Mouse (Mus musculus) left cerebral cortex, adult 2 months (tissue): ENCODE measurements around the gene Gm10160. TPM values are rescaled to one million over a fixed set of nuclear protein-coding genes. Genes with fewer than 3 reads are reported as not detected.

Experiments
- DNase-seq, 2 experiments: peaks; one replicate each; pipeline ENCODE4 v3.0.0; 2021 to 2022; ENCODE audit warnings: low spot score in 2 of 2, mixed read lengths in 1 of 2; ENCODE audit errors: extremely low spot score in 1 of 2
- H3K27ac ChIP-seq: fragments of 200-600 bp; 2 replicates; pipeline ENCODE4 v1.8.1; 2022
- H3K4me3 ChIP-seq: fragments of 200-600 bp; 2 replicates; pipeline ENCODE4 v1.8.1; 2022
- CTCF ChIP-seq: fragments of 200-600 bp; IDR thresholded peaks from 2 replicates; pipeline ENCODE4 v1.8.1; 2022; ENCODE audit warnings: antibody characterized with exemption, mild to moderate bottlenecking, moderate library complexity
- intact Hi-C: fragments of 180-260 bp; cut with DNase I; formaldehyde crosslinking; loops from one replicate; pipeline ENCODE4 v1.15.1; 2025
- total RNA-seq, 2 experiments: library from RNA; stranded (reverse); gene quantifications; 2 replicates each; pipeline ENCODE4 v1.2.3; 2021

Gm10160 gene
- total RNA-seq, 2 experiments from 2014 or later = not detected

DNA sequence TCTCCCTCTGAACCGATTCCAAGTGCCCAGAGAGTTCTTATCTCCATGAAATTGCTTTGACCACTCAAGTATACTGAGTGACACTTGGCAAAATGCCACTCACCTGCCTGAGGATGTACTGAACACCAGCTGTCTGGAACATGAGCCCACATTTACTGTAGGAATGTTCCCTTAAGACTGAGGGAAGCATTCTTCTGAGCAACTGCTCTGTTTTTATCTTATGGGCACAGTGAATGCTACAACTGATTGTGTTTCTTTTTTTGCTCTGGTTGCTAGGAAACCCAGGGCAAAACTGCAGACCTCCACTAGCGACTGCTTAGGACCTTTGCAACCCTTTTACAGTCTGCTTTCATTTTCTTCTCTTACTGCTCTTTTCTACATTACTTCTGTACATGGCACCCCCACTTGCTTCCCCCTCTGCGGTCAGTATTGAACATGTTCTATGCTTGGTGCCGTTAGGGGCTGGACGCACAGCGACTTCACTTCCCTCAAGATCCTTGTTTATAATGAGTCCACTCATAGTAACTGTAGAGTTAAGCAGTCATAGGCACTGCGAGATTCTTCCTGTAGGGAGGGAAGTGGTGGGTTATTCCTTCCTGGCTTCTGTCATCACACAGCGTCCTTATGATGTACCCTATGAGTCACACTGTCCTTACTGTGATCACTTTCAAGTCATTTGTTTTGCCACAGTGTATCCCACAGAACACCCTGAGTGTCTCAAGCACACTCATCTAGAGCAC lies 856 bp downstream of the Gm10160 start:
- Histone ChIP-seq H3K27ac (peak overlapping the region; percentile 33; the same call in 1 of the 2 replicates), H3K4me3 (no peak overlapping the region)
- no peak for TF ChIP-seq CTCF
- intact Hi-C loops = no loop called here
- DNase-seq = no peak

DNA sequence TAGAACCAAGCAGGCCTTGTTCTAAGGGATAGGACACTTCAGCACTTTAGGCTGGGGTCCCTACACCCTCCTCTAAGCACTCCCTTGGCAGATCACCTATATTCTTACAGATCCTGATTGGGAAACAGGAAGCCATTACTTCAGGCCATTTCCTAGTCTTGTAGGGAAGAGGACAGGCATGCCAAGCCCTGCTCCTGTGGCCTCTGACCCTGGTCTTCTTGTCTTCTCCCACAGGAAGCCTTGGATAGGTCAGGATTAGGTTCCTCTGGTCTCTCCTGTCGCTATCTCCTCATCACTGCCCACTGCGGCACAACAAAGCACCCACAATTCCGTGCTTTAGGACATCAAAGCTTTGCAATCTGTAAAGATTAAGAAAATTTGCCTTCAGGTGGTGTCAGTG lies 3.9 kb downstream of the Gm10160 start:
- DNase-seq = no peak
- TF ChIP-seq CTCF = no peak
- intact Hi-C loops = no loop called here
- no peak overlapping the region for H3K27ac ChIP-seq
- no peak overlapping the region for H3K4me3 ChIP-seq

DNA sequence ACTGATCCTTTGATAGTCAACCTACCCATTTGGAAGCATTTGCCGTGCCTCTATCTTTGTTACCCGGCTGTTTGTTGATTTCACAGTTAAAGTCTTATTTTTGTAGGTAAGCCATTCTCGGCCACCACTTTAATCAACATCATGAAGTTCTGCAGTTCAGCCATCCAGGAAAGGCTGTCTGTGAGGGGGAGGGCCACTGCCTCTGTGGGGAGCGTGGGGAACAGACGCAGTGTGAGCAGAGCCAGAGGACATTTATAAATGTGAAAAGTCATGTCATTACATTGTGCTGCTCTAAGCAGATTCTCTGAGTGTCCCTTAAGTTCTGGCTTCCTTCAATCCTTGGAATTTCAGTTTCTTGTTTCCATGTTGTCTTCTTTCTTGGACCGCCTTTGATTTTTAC lies 5.4 kb downstream of the Gm10160 start:
- intact Hi-C loops = no loop called here
- no peak for DNase-seq
- Histone ChIP-seq H3K27ac (no peak overlapping the region), H3K4me3 (no peak overlapping the region)
- TF ChIP-seq CTCF = no peak

DNA sequence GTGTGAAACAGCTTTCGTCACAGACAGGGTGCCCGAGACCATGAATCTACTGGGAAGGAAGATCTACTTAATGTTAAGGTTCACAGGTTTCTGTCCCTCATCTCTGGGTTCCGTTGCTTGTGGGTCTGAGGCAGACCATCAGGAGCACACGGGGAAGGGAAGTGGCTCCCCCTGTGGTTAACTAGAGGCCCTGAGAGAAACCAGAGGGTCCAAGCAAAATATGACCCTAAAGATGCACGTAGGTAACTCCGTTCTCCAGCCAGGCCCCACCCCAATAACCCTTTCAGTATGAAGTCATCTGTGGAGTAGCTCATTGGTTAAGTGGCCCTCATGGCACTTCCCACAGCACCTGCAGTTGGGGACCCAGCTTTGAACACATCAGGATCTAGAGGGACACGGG lies 6.0 kb downstream of the Gm10160 start:
- intact Hi-C loops = no loop called here
- TF ChIP-seq CTCF = no peak

DNA sequence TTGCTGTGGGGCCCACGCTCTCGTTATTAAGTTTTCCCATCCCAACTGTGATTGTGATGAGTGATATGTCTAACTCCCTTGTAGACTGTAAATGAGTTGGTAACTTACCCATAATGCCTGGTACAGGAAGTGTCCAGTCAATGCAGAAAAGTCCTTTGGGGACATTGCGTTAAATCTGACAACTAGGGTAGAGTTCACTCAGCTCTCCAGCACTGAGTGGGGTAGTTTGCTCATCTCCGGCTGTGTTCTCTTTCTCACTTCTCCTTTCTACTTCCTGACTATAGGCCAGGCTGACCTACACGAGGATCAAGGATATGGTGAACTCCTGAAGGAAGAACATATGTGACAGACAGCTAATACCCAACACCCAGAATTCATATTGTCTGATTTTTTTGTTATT lies 6.4 kb downstream of the Gm10160 start:
- DNase-seq = no peak
- Histone ChIP-seq H3K4me3 (no peak overlapping the region), H3K27ac (no peak overlapping the region)
- intact Hi-C loops = no loop called here
- TF ChIP-seq CTCF = no peak

More for the DNA sequence above, 6.0 kb downstream of the Gm10160 start:
- Histone ChIP-seq H3K27ac (no peak overlapping the region), H3K4me3 (no peak overlapping the region)
- no peak for DNase-seq

DNA sequence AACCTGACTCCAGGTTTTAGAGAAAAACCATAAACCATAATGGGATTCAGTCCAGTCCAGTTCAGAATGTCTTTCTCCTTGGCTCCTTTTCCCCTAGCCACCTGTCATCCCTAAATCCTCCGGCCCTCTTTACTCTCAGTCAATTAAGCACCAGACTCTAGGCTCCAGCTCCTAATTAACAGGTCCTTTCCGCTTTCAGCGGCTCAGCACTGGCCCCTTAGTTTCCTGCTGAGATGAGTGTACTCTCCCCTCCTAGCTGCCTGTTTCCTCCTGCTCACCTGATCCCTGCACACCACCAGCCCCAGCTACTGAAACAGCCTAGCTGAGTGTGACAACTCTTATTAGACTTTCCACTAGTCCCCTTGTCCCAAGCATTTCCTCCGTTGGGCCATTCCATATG lies 7.8 kb downstream of the Gm10160 start:
- TF ChIP-seq CTCF = no peak
- Histone ChIP-seq H3K4me3 (no peak overlapping the region), H3K27ac (no peak overlapping the region)
- intact Hi-C loops = no loop called here
- no peak for DNase-seq

DNA sequence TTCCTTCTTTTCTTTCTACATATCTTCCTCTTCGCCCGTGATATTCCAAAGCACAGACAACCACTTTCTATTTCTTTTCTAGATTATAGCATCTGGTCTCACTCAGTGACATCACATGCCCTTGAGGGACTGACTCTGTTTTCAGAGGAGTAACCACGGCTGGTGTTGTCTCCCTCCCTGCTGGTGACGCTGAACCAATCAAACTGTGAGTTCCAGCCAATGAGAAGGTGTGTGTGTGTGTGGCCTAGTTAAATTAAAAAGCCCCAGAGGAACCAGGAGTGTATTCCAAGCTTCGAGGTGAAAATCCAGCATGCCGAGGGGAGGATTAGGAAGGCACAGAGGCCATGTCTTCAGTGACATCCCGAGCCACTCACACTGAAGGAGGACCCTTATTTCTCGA lies 8.6 kb downstream of the Gm10160 start:
- Histone ChIP-seq H3K27ac (no peak overlapping the region), H3K4me3 (no peak overlapping the region)
- no peak for DNase-seq
- intact Hi-C loops = no loop called here
- no peak for TF ChIP-seq CTCF

DNA sequence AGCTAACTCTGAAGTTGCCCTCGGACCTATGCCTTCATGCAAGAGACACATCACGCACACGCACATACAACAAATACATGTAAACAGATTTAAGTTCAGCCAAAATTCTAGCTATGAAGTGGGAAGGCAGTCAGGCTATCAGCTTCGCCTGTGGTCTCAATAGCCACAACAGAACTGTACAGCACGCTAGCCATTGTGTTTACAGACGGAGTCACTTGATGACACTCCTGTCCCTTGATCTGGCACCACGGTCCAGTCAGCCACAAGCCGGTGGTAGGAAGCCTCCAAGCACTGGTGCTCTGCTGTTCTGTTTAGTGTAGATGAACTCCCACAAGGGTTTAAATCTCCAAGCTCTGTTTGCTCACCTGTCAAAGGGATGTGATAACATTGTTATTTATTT lies 9.6 kb downstream of the Gm10160 start:
- DNase-seq = no peak
- no peak for TF ChIP-seq CTCF
- no peak overlapping the region for H3K27ac ChIP-seq
- H3K4me3 ChIP-seq = no peak overlapping the region
- intact Hi-C loops = no loop called here

DNA sequence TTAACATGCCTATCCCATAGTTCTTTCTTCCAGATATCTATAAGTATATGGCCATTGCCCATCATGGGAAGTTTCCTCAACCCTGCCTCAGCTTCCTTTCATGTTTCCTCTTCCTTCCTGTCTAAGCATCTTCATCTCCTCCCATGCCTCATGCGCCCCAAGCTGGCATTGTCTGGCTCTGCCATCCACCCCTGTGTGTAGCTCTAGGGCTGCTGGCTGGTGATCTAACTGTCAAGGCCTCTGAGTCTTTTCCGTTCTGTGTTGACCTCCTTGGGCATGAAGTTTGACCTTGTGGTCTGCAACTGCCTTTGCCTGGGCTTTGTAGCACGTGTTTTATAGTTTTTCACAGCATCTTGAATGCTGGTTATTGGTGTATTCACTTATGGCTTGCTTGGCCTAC lies 10.3 kb downstream of the Gm10160 start:
- Histone ChIP-seq H3K4me3 (no peak overlapping the region), H3K27ac (no peak overlapping the region)
- no peak for TF ChIP-seq CTCF
- no peak for DNase-seq
- intact Hi-C loops = no loop called here

DNA sequence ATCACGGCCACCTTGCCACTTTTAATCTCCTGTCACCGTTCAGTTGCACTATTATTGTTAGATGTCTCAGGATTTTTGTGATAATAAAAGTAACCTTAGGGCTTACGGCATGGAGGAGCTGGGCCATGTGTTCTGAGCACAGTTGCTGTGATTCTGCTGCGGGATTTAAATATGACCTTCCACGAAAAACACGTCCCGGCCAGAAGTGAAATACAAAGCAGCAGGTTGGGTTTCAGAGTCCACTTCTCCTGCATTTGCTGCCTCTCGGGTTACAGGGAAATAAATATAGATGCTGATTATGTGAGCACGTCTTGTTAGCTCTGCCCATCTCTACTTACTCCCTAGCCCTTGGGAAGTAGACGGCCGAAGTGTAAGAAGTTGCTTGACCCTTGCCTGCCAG lies 10.8 kb downstream of the Gm10160 start:
- Histone ChIP-seq H3K4me3 (no peak overlapping the region), H3K27ac (no peak overlapping the region)
- intact Hi-C loops = no loop called here
- no peak for TF ChIP-seq CTCF
- DNase-seq = no peak

DNA sequence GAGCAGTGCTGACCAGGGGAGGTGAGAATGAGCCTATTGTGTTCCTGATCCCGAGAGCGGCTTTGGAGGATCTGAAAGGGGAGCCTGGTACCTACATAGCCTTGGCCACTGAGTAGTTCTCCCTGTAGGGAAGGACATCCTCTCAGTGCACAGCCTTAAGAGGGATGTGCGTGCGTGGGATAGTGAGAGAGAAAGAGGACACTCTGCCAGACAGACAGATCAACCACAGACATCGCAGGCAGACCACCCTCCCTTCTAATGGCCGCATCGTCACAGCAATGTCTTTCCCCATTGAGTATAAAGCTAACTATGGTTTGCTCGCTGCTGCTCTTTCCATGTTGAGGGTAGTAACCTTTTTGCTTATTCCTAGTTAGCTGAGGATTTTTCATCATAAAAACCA lies 11.7 kb downstream of the Gm10160 start:
- Histone ChIP-seq H3K27ac (no peak overlapping the region), H3K4me3 (no peak overlapping the region)
- intact Hi-C loops = no loop called here
- DNase-seq = no peak
- no peak for TF ChIP-seq CTCF

DNA sequence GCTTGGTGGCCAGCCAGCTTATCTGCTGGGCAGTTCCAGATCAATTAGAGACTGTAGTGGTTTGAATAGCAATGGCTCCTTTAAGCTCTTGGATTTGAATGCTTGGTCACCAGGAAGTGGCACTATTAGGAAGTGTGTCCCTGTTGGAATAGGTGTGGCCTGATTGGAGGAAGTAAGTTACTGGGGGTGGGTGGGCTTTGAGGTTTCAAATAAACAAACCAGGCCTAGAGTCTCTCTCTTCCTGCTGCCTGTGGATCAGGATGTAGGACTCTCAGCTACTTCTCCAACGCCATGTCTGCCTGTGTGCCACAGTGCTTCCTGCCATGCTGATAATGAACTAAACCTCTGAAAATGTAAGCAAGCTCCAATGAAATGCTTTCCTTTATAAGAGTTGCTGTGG lies 12.6 kb downstream of the Gm10160 start:
- Histone ChIP-seq H3K27ac (no peak overlapping the region), H3K4me3 (no peak overlapping the region)
- intact Hi-C loops = no loop called here
- no peak for DNase-seq
- no peak for TF ChIP-seq CTCF

DNA sequence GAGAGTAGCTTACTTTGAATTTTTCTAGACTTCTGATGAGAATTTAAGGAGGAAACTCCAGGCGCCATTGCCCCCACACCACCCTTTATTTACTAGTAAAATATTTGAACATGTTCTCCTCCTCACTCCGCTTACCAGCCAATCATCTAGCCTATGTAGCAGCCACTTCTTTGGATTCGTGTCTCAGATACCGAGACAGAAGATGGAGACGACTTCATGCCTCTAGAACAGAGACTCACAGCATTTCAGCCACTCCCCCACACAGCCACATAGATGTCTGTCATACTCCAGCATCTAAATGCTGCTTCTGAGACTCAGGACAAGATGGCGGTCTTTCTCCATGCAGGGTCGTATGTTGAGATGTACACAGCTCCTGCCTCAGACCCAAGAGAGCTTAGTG lies 13.5 kb downstream of the Gm10160 start:
- intact Hi-C loops = no loop called here
- DNase-seq = no peak
- no peak for TF ChIP-seq CTCF
- Histone ChIP-seq H3K27ac (no peak overlapping the region), H3K4me3 (no peak overlapping the region)
